Mouse (Mus musculus) C2C12 (cell line): Measurements from ENCODE around the gene Rfwd3.

Experiments
- CTCF ChIP-seq: IDR thresholded peaks from one replicate; pipeline ENCODE4 v1.5.1; 2011; ENCODE audit not compliant: control insufficient read depth, insufficient read depth, insufficient read length
- MYOD1 ChIP-seq: IDR thresholded peaks from one replicate; pipeline ENCODE4 v1.6.1; 2011; ENCODE audit warnings: low read depth; ENCODE audit not compliant: control insufficient read depth, insufficient read length
- USF1 ChIP-seq: IDR thresholded peaks from one replicate; pipeline ENCODE4 v1.6.1; 2011; ENCODE audit warnings: low read depth, mild to moderate bottlenecking, control low read depth, moderate library complexity

- TF ChIP-seq CTCF (no peak), MYOD1 (no peak), USF1 (no peak)
Observed at GRCm38 (mm10) chr8:111336692-111337091, 36.7 kb upstream of the Rfwd3 start.
